Mouse (Mus musculus): ENCODE results near the gene Gpatch11.
"Not testable (repeated sequence)": the region's sequence is repeated elsewhere in the genome, so short reads cannot be mapped to it uniquely, and the experiment has no call there.

Gpatch11 gene

DNA sequence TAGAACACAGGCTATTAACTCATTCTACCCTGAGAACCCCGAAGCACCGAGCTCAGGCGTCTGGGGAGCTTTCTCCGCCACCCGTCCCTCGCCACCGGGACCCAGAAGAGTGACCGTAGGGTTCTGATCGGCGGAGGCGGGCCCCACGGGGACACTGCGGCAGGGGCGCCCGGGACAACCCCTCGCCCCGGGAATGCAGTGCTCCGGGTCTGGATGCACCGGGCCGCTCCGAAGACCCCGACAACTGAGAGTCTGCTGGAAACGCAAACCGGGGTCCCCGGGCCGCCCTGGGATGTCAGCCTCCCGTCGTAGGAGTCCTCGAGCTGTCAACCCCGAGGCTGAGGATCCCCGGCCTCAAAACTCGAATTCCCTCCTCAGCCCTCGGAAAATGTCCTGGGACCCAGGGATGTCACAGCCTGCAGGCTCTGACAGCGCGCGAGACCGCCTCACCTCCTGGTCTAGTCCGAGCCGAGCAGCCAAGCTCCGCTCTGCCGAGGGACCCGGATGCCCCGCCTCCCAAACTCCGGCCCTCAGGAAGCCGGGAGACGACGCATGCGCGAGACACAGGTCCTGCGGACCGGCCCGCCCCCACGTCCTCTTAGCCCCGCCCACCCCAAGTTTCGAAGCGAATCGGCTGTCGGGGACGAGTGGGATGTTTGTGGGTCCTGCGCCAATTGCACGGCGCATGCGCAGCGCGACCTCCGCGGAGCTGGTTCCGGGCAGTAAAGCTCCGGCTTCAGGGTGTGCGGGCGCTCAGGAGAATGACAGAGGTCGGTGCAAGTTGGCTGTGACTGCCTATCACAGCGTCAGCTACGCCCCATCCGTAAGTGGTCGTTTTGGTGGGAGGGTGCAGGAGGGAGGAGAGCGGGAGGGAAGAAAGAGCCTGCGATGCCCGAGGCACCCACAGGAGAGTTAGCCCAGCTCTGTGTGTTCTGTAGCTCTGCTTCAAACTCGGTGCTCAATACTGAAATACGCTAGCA is at the start of gene Gpatch11, which contains the start of gene Heatr5b:
Gene Gpatch11, plus strand, starts transcription at position 712 of the 980 bp plus-strand sequence.
Gene Heatr5b, minus strand, starts transcription at position 509 of the 980 bp plus-strand sequence.
- peak; percentile 99 for DNase-seq (ENCODE audit: low spot score)

DNA sequence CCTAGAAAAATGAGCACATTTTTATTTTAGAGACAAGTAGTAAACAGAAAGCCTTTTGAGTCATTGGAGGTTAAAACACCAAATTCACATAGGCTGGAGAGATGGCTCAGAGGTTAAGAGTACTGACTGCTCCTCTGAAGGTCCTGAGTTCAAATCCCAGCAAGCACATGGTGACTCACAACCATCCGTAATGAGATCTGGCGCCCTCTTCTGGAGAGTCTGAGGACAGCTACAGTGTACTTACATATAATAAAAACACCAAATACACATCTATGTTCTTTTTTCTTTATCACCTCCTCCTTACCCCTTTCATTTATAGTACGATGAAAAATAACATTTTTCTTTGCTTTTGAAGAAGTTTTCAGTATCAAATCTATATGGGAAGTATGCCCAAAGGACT is 47.1 kb upstream of the Gpatch11 start:
- DNase-seq (ENCODE audit: low spot score): not testable (repeated sequence)

DNA sequence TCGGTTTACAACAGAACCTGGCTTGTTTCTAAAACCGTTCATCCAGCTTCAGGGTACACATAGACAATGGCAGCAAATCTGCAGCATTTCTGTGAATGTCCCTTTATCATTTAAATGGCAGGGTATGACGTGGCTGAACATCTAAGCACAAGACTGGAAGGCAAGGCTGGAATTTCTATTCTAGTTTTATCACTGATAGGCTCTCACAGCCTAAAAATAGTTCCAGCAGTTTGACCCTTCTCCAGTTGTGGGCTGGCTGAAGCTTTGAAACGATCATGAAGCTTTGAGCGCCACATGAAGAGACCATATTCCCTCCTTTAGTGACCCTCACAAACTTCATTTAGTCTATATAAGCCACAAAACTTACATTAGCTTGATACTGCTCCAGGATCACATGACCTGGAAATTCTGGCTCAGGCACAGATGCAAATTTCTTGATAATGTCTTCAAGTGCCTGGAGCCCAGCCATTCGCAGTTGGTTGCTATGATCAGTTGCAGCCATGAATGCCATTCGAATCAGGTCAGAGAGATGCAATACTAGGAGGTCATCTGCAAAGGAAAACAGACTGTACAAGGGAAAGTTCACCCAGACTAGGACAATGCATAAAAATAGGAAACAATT is 44.2 kb upstream of the Gpatch11 start:
- no peak for DNase-seq (ENCODE audit: low spot score)

DNA sequence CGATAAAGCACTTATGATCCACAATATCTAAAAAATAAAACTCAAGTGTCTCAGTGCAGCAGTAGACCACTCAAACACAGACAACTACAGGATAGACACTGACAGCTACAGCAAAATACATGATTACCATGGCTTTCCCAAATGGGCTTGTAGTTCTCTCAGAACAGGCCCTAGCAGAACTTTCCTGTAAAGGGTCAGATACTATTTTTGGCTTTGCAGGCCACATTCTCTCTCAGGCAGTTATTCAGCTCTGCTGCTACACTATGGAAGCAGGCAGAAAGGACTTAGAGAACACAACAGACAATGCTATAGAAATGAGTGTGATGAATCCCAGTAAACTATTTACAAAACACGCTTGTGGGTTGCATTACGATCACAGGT is 43.7 kb upstream of the Gpatch11 start:
- DNase-seq (ENCODE audit: low spot score): no peak

DNA sequence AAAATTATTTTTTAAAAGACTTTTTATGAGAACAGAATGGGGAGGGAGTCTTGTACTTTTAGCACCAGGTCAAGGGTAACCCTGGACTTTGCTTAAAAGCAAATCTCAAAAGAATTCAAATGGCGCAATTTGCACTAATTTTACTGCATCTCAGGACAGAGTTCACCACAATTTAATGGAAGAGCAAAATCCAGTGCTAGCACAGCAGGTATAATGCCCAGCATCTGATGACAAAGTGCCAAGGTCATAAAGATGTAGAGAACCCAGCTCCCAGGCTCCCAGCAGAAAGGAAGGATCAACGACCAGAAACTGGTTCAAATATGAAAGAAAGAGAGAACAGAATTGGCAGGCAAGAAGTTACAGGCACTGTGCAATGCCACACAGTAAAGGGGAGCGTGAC is 43.2 kb upstream of the Gpatch11 start:
- no peak for DNase-seq (ENCODE audit: low spot score)

DNA sequence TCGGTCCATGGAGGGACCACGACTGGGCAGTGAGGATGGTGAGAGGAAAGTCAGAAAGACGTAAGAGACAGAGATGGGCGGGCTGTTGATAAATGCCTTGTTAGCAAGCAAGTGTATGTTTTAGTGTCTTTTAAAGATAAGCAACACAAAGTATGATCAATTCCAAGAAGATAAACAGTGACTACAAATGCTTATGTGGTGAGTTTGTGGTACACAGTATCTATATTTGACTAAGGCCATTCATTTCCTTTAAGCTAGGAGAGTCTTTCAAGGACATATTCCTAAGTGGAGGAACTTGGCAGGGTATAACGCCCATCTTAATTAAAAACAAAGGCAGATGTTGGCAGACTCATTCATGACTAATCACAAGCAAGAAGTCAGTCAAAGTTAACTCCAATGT is 41.0 kb upstream of the Gpatch11 start:
- no peak for DNase-seq (ENCODE audit: low spot score)

DNA sequence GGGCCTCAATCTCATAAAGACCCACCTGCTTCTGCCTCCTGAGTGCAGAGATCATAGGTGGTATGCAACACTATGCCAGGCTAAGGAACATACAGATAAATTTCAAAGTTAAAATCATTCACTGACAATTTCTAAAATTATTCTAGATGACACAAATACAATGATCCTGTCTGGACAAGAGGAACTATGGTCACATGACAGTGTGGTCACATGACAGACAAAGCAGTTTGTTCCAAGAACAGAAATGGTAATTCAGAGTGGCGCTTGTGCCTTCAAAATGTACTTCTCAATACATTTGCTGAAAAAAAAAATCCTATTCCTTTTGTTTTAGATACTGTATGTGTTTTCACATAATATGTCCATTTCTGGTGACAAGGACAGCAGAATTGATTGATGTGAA is 38.1 kb upstream of the Gpatch11 start:
- DNase-seq (ENCODE audit: low spot score): no peak

DNA sequence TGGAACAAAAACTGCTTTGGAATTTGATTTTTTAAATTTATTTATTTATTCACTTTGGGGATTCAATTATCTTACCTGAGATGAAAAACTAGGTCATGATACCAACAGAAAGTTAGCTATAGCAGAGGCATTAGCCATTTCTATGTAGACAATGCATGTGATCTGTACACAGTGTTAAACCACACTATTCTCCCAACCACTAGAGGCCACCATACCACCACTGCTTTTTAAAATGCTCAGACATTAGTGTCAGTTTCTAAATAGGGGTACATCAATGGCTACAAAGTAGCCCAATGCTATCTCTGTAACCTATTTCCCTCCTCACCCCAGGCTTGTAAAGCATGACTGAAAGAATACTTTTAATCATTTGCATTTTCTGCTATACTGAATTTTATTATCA is 26.3 kb upstream of the Gpatch11 start:
- DNase-seq (ENCODE audit: low spot score): peak; percentile 55

DNA sequence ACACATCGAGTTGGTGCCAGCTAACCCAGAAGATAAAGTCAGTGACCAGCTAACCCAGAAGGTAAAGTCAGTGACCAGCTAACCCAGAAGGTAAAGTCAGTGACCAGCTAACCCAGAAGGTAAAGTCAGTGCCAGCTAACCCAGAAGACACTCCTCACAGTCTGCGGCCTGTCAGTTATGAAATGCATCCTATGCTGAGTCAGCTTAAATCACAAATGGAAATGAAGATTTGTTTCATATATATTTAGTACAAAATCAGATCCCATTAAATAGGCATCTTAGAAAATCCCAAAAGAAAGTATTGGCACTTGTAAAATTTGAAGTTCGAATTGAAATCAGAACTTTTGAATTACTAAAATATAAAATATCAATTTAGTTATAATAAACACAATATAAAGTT is 25.8 kb upstream of the Gpatch11 start:
- DNase-seq (ENCODE audit: low spot score): no peak

DNA sequence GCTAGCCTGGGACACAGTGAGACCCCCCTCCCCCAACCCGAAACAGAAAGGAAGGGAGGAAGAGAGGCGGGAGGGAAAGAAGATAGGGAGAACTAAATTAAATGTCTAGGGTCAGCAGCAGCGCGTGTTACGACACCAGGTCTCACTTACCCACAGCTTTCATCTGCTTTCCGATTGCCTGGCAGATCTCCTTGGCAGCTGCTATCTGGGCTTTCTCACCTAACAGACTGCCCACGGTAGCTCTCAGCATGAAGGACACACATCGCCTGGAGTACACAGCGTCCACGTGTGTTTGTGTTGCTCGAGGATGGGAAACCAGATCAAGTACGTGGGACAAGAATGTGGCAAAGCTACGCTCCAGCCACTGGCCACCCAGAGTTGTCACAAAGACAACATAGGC is 11.0 kb upstream of the Gpatch11 start:
- no peak for DNase-seq (ENCODE audit: low spot score)

DNA sequence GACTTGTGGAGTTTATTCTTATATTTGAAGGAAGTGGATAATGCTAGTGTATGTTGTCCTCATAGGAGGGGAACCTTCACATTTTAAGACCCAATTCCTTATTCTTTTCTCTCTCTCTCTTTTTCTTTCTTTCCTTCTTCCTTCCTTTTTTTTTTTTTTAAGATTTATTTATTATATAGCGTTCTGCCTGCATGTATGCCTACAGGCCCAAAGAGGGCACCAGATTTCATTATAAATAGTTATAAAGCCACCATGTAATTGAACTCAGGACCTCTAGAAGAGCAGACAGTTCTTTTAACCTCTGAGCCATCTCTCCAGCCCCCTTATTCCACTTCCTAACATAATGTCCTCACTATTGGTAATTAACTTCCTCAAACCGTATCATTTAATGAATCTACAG is 689 bp downstream of the Gpatch11 start:
- no peak for DNase-seq (ENCODE audit: low spot score)

DNA sequence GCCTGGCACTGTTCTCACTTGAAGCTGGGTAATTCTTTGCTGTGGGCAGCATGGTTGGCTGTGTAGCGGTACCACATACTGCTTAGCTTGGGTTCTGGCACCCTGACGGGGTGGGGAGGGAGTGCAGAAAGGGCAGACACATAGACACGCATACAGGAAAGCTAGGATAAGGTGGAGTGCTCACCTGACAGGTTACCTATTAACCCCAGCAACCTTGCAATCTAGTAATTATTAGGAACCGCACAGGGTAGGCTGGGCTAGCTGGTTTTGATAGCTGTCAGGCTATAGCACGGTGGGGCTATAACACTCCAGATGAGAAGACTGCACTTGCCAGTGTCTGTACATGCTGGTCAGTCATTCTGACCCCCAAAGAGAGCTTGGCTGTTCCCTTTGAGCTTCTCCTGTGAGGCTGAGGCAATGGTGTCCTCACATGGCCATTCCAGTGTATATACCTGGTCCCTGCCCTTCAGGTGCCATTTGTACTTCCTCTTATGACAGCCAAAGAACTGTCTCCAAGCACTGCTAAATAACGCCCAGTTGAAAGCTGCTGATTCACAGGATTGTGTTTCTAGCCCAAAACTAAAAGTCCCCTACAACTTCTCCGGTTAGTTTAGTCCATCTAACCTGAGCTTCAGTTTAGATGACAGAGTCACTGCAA is 7.0 kb downstream of the Gpatch11 start:
- no peak for DNase-seq (ENCODE audit: low spot score)

DNA sequence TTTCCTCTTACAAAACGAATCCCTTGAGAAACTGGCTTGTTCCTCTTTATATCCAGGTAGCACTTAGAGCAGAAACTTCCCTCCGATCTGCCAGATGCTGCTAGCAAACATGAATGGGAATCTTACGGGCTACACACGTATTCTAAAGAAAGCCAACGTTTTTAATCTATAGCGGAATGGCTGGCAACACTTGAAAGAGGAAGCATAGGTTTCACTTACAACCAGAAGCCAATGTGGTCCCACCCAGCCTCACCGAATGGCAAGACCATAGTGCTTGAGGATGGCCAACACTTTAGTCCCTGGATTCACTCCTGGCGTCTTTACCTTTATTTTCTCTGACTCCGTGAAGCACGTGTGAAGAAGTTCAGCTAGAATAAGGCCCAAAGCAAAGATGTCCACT is 20.9 kb downstream of the Gpatch11 start:
- no peak for DNase-seq (ENCODE audit: low spot score)

DNA sequence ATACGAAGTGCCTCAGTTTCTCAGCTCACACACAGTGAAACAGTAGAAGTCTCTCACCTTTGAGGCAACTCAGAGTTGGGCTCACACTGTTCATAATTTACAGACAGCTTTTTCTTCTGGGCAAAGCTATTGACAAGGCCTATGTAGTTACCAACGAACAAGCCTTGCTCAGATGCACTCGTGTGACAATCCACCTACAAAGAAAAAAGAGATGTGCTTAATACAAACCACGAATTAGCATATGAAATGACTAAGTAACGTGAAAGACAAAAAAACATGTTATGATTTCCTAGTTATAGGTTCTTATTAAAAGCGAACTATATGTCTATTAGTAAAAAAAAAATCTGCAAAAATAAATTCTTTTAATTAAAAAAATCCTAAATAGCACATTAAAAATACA is 38.5 kb downstream of the Gpatch11 start:
- no peak for DNase-seq (ENCODE audit: low spot score)

DNA sequence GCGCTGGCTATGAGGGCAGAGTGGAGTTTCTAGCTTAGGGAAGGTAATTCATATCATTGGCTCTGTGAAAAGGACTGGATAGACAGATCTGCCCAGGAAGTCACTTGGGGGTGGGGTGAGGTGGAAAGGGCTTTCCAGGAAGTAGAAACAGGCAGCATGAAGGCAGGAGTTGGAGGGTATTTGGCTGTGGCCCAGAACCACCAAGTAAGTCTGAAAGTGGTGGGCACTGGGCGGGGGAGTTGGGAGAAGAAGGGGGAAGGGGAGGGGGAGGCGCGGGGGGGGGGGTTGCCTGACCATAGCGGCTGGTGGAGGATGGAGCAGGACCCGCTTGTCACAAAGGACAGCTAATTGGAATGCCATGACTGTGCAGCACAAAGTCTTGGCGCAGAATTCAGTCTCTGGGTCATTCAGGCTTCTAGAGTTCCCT is 46.5 kb downstream of the Gpatch11 start:
- DNase-seq (ENCODE audit: low spot score): peak; percentile 23

DNA sequence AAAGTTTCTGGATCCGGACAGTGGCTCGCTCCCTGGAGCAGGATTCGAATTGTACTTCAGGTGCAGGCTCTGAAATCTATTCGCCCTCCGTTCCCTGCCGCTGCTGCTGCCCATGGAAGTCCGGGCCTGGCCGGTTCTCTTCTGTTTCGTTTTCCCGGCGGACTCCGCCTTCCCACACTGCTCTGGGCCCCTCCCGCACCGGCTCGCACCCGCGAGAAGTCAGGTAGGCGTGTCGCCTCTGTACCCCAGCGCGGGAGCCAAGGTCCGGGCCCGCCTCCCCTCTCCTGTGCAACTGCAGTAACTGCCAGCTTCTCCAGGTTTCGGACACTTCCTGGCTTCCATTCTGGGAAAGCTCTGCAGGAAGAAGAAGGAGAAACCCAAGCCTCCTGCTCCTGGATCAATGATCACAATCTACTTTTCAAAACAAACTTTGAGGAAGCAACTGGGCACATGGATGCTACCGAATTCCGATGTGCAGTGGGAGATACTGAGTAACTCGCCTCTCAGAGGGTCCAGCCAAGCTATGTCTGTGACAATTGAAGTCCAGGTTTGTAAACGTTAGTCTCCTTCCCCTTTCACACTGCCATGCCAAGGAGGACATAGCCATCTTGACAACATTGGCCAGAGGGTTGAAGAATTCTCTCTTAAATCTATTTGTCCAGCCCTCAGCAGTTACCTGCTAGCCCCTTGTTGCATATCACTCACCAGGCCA is 47.2 kb downstream of the Gpatch11 start, which contains the start of gene Eif2ak2:
Gene Eif2ak2, minus strand, starts transcription at position 173 of the 712 bp plus-strand sequence.
- DNase-seq (ENCODE audit: low spot score): peak; percentile 86

DNA sequence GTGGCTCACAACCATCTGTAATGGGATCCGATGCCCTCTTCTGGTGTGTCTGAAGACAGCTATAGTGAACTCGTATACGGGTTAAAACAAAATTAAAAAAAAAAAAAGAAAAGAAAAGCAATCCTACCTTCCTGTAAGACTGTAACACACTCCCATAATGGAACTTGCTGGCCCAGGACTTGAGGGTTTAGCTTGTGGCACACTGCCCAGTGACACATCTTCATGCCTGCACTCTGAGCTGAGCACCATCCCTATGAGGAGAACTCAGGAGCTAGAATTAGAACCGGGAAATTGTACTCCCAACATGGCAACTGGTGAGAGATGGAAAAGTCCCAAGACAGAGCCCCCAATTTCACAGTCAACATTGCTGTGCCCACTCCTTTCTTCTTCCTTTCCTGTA is 47.9 kb downstream of the Gpatch11 start:
- no peak for DNase-seq (ENCODE audit: low spot score)

DNA sequence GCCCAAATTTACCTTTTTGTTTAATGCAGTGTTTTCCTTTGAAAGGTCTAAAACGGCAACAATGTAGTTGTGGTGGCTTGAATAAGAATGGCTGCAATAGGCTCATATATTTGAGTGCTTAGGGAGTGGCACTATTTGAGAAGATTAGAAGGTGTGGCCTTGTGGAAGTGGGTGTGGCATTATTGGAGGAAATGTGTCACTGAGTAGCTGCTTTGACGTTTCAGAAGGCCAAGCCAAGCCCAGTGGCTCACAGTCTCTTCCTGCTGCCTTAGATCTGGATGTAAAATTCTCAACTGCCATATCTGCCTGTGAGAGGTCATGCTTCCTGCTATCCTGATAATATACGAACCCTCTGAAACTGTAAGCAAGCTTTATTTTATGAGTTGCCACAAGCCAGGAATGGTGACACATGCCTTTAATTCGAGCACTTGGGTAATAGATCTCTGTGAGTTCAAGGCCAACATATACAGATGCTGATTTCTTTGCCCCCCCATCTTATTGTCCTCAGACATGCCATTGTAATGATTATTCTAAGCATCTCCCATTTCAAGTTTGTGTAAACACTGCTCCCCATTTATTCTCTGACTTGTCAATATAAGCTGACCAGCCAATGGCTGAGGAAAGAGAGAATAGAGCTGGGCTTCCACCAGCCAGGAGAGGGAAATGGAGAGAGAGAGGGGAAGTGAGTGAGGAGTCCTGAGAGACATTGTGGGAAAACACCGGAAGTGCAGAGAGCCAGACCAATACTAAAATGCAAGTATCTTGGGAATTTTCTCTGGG is 50.1 kb downstream of the Gpatch11 start:
- no peak for DNase-seq (ENCODE audit: low spot score)

DNA sequence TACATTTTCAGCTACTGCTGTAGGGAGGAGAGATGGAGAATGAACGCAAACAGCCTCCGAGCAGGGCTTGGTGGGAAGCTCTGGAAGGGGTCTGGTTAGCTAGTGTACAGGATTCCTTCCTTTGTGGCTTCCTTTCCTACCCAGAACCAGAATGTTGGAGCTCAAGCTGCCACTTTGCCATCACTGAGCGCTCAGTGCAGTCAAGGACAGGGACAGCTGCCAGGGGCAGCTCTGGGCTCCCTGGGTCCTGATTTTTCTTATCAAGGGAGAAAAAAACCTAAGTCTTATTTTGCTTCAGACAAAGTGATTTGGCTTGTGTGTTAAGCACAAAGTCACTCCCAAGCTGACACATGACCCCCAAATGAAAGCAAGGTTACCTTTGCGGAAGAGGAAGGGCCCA is 53.2 kb downstream of the Gpatch11 start:
- no peak for DNase-seq (ENCODE audit: low spot score)

DNA sequence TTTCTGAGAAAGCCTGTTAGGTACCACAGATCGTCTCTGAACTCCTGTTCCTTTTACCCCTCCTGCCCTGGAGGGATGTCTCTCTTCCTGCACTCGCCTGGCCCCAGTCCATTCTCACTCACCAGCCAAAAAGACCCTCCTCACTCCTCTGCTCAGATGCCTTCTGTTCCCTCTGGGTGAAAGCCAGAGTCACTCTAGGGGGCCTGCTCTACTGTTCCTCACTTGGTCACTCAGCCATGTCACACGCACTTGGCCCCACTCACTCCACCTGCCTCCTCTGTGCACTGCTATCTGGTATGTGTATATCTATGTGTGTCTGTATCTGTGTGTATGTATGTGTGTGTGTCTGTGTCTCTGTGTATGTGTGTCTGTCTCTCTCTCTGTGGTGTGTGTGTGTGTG is 53.8 kb downstream of the Gpatch11 start:
- no peak for DNase-seq (ENCODE audit: low spot score)

DNA sequence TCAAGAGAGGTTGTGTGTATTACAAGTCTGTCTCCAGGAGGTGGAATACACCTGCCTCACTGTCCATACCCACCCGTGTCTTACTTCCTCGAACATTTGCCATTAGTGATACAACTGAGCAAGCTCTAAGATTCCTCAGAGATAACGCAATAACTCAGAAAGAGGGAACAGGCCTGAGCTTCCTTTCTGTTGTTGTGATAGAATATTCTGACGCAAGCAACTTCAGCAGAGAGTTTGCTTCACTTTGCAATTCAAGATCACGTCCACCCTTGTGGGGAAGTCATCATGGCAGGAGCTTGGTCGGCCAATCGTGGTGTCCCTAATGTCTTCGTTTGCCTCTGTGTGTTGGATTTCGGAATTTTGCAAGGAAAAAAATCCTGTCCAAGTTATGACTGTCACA is 55.7 kb downstream of the Gpatch11 start:
- no peak for DNase-seq (ENCODE audit: low spot score)
